Mouse (Mus musculus) right cerebral cortex, postnatal 10 days (tissue): ENCODE measurements around the gene Gm5737.

ENCODE experiments used
- DNase-seq, 2 experiments: peaks; one replicate each; pipeline ENCODE4 v3.0.0; 2021; ENCODE audit warnings: low spot score in 2 of 2

The Gm5737 gene

GRCm38 (mm10) chr7:120875540-120876388 lies 63.6 kb downstream of the Gm5737 start:
- DNase-seq, result no peak

- DNase-seq, result no peak
Observed at GRCm38 (mm10) chr7:120878271-120878670, 66.1 kb downstream of the Gm5737 start.

GRCm38 (mm10) chr7:120879972-120880371 lies 67.8 kb downstream of the Gm5737 start:
- no peak for DNase-seq

GRCm38 (mm10) chr7:120880770-120881169 lies 68.6 kb downstream of the Gm5737 start:
- no peak for DNase-seq
